Mouse (Mus musculus): ENCODE results near the gene Tsnax. TPM values are rescaled to one million over a fixed set of nuclear protein-coding genes. Genes with fewer than 3 reads are reported as not detected.
A peak's percentile ranks its signal among the peaks of the same experiment; 100 is the strongest.

Tsnax gene
- total and polyA plus RNA-seq, 3 experiments: 105 to 160 TPM; not detected in 1

DNA sequence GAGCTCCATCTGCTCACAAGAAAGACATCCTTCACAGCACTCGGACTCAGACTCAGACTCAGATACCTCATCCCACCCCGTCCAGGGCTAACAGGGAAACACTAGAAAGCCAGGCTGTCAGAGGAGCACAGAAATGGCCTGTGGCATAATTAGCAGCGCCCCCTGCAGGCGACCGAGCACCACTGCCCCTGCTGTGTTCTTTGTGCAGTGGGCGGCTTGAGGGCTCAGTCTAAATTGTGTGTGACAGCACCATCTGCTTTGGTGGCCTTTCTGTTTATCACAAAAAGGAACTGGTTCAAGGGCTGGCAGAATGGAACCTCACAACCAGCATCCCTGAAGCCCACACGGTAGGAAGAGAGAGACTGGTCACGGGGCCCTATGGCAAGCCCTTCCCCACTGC is 21.9 kb downstream of the Tsnax start:
- peaks cover 14% of the 10 kb centered on the region in 2 experiments for H3K4me1 ChIP-seq (ENCODE audit: control insufficient read depth in 1 of 2, insufficient read depth in 2 of 2, low read length in 2 of 2)
- no peaks in the 10 kb centered on the region; the same call in 1 of the 2 replicates for H3K79me2 ChIP-seq (ENCODE audit: control insufficient read depth, insufficient read depth, low read length, poor library complexity)
- no peak overlapping the region for H3K27ac ChIP-seq (ENCODE audit: control insufficient read depth, low read depth, low read length)
- no peaks in the 10 kb centered on the region for H3K9me3 ChIP-seq (replicated peaks; ENCODE audit: insufficient read depth, low read length)
- no peak overlapping the region for H3K4me3 ChIP-seq (ENCODE audit: control insufficient read depth in 1 of 2, insufficient read depth in 1 of 2, low read depth in 2 of 2, low read length in 2 of 2)
- peak; percentile 68 for DNase-seq (ENCODE audit: low read depth, low spot score)
- H3K36me3 ChIP-seq (ENCODE audit: control insufficient read depth in 1 of 2, insufficient read depth in 2 of 2, low read length in 2 of 2): peaks cover 13 to 18% of the 10 kb centered on the region in 2 experiments
- TF ChIP-seq CHD1 (IDR thresholded peaks at IDR 0.05; ENCODE audit: low read depth, low read length) (no peak), CTCF (IDR thresholded peaks at IDR 0.05 in 2 of 3, conservative IDR thresholded peaks at IDR 0.05 in 1 of 3; ENCODE audit: control insufficient read depth in 1 of 3, insufficient read depth in 1 of 3, low read depth in 2 of 3, low read length in 3 of 3, poor library complexity in 1 of 3, severe bottlenecking in 1 of 3) (peak; percentile 81 to 88 (median 86)), ZC3H11A (IDR thresholded peaks at IDR 0.05; ENCODE audit: low read depth, low read length) (peak; percentile 40; the same call in 1 of the 2 replicates), SMC3 (IDR thresholded peaks at IDR 0.05; ENCODE audit: low read depth, low read length) (peak; percentile 63), USF1 (IDR thresholded peaks at IDR 0.05; ENCODE audit: low read depth, low read length) (no peak), MAX (IDR thresholded peaks at IDR 0.05; ENCODE audit: low read length) (no peak), RAD21 (IDR thresholded peaks at IDR 0.05; ENCODE audit: low read depth, low read length) (peak; percentile 48)
- H3K9ac ChIP-seq (ENCODE audit: control insufficient read depth, low read depth, low read length, poor library complexity, severe bottlenecking): no peak overlapping the region
- no peaks in the 10 kb centered on the region for H3K27me3 ChIP-seq (ENCODE audit: control insufficient read depth in 1 of 2, insufficient read depth in 2 of 2, low read length in 2 of 2)

DNA sequence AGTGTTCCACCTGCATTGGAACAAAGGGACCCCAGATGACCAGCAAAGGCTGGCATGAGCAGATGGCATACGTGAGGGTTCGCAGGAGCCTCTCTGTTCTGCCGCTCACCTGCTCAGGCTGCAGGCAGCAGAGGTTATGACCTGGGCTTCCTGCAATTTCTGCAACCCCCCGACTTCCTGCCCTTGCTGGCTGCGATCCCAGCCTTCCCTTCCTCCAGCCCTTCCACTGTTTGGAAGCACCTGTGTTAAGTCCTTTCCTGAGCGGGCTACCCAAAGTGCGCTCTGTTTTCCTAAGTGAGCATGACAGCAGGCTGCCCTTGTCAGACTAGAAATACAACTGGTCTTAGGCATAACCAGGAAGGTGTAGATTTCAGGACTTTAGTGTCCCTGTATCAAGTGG is 24.3 kb downstream of the Tsnax start:
- H3K79me2 ChIP-seq (ENCODE audit: control insufficient read depth, insufficient read depth, low read length, poor library complexity): no peaks in the 10 kb centered on the region; the same call in 1 of the 2 replicates
- H3K9me3 ChIP-seq (replicated peaks; ENCODE audit: insufficient read depth, low read length): no peaks in the 10 kb centered on the region
- no peaks in the 10 kb centered on the region for H3K27me3 ChIP-seq (ENCODE audit: control insufficient read depth in 1 of 2, insufficient read depth in 2 of 2, low read length in 2 of 2)
- no peak for DNase-seq (ENCODE audit: low read depth, low spot score)
- no peak overlapping the region for H3K4me3 ChIP-seq (ENCODE audit: control insufficient read depth in 1 of 2, insufficient read depth in 1 of 2, low read depth in 2 of 2, low read length in 2 of 2)
- no peak for TF ChIP-seq UBTF (IDR thresholded peaks at IDR 0.05; ENCODE audit: borderline replicate concordance, insufficient read depth, low read depth, low read length)
- TF ChIP-seq MXI1 (IDR thresholded peaks at IDR 0.05; ENCODE audit: low read depth, low read length): no peak
- TF ChIP-seq CHD2 (IDR thresholded peaks at IDR 0.05; ENCODE audit: low read length): no peak
- no peak for TF ChIP-seq MYC (IDR thresholded peaks at IDR 0.05; ENCODE audit: low read depth, low read length)
- no peak for TF ChIP-seq USF1 (IDR thresholded peaks at IDR 0.05; ENCODE audit: low read depth, low read length)
- no peak for TF ChIP-seq SMC3 (IDR thresholded peaks at IDR 0.05; ENCODE audit: low read depth, low read length)
- TF ChIP-seq TCF12 (IDR thresholded peaks at IDR 0.05; ENCODE audit: low read depth, low read length): no peak
- TF ChIP-seq TBP (IDR thresholded peaks at IDR 0.05; ENCODE audit: low read depth, low read length): no peak
- no peak for TF ChIP-seq NRF1 (IDR thresholded peaks at IDR 0.05; ENCODE audit: insufficient read depth, low read depth, low read length, poor library complexity, severe bottlenecking)
- no peak for TF ChIP-seq POLR2AphosphoS5 (IDR thresholded peaks at IDR 0.05; ENCODE audit: borderline replicate concordance, low read depth, low read length)
- no peak for TF ChIP-seq POLR2A (IDR thresholded peaks at IDR 0.05; ENCODE audit: control insufficient read depth in 1 of 2, insufficient read depth in 1 of 2, low read depth in 1 of 2, low read length in 2 of 2, poor library complexity in 1 of 2)
- no peak for TF ChIP-seq MAFK (IDR thresholded peaks at IDR 0.05; ENCODE audit: borderline replicate concordance, low read depth, low read length)
- no peak for TF ChIP-seq KAT2A (conservative IDR thresholded peaks at IDR 0.05; ENCODE audit: low read depth, low read length)
- TF ChIP-seq CTCF (IDR thresholded peaks at IDR 0.05 in 2 of 3, conservative IDR thresholded peaks at IDR 0.05 in 1 of 3; ENCODE audit: control insufficient read depth in 1 of 3, insufficient read depth in 1 of 3, low read depth in 2 of 3, low read length in 3 of 3, poor library complexity in 1 of 3, severe bottlenecking in 1 of 3): no peak
- no peak for TF ChIP-seq ZMIZ1 (IDR thresholded peaks at IDR 0.05; ENCODE audit: low read depth, low read length)
- no peak for TF ChIP-seq MYB (IDR thresholded peaks at IDR 0.05; ENCODE audit: low read depth, low read length)
- no peak overlapping the region for H3K27ac ChIP-seq (ENCODE audit: control insufficient read depth, low read depth, low read length)
- peaks cover 0 to 12% of the 10 kb centered on the region in 2 experiments; a peak in 2 of 4 replicates for H3K36me3 ChIP-seq (ENCODE audit: control insufficient read depth in 1 of 2, insufficient read depth in 2 of 2, low read length in 2 of 2)
- no peaks in the 10 kb centered on the region for H3K4me1 ChIP-seq (ENCODE audit: control insufficient read depth in 1 of 2, insufficient read depth in 2 of 2, low read length in 2 of 2)
- no peak overlapping the region for H3K9ac ChIP-seq (ENCODE audit: control insufficient read depth, low read depth, low read length, poor library complexity, severe bottlenecking)
